Mouse (Mus musculus) left cerebral cortex, postnatal 14 days (tissue): ENCODE measurements around the gene Chd1. TPM values are rescaled to one million over a fixed set of nuclear protein-coding genes. Genes with fewer than 3 reads are reported as not detected.
"Not testable (repeated sequence)": the region's sequence is repeated elsewhere in the genome, so short reads cannot be mapped to it uniquely, and the experiment has no call there.

Experiments used
- DNase-seq, 2 experiments: peaks; one replicate each; pipeline ENCODE4 v3.0.0; 2021 to 2022; ENCODE audit warnings: low spot score in 2 of 2, mixed read lengths in 1 of 2
- intact Hi-C: fragments of 180-260 bp; cut with DNase I; formaldehyde crosslinking; loops from one replicate; pipeline ENCODE4 v1.15.1; 2025
- total RNA-seq, 2 experiments: library from RNA; stranded (reverse); gene quantifications; 2 replicates each; pipeline ENCODE4 v1.2.3; 2021

Gene Chd1
- total RNA-seq, 2 experiments from 2014 or later = 20.1 to 21.4 TPM

- no peak for DNase-seq
- intact Hi-C loops = no loop called here
These were observed 18.5 kb downstream of the Chd1 start for GRCm38 (mm10) chr17:15723291-15723690.

DNA sequence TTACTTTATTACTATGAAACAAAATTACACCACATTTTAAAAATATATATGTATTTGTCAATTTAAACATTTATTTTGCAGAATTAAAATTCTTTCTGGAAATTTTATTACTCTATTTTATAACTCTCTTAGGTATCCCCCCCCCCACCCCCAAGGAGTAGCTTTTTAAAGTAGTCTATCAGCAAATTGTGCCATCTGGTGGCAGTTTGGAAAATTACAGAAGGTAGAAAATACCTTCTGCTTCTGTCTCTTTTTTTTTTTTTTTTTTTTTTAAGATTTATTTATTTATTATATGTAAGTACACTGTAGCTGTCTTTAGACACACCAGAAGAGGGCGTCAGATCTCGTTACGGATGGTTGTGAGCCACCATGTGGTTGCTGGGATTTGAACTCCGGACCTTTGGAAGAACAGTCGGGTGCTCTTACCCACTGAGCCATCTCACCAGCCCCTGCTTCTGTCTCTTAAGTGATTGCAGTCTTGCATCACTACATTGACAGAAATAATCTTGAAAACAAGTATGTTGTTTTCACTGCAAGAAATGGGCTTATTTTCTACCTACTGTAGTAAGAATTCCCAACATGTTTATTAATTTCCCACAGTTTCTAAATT lies 19.2 kb downstream of the Chd1 start:
- intact Hi-C loops = not testable (repeated sequence)
- DNase-seq = peak; percentile 52 to 62

DNA sequence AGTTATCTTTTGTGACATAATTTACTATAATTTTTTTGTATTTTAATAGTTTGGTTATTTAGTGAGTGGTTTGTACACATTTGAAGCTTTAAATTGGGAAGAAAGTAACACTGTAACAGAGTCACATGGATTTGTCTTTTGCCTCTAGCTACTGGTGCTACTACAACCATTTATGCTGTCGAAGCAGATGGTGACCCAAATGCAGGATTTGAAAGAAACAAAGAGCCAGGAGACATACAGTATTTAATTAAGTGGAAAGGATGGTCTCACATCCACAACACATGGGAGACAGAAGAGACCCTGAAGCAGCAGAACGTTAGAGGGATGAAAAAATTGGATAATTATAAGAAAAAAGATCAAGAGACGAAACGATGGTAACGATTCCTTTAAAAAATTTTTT lies 26.9 kb downstream of the Chd1 start:
- DNase-seq = no peak
- intact Hi-C loops = no loop called here

GRCm38 (mm10) chr17:15737346-15737917 lies 32.7 kb downstream of the Chd1 start:
- intact Hi-C loops = no loop called here
- DNase-seq = no peak

DNA sequence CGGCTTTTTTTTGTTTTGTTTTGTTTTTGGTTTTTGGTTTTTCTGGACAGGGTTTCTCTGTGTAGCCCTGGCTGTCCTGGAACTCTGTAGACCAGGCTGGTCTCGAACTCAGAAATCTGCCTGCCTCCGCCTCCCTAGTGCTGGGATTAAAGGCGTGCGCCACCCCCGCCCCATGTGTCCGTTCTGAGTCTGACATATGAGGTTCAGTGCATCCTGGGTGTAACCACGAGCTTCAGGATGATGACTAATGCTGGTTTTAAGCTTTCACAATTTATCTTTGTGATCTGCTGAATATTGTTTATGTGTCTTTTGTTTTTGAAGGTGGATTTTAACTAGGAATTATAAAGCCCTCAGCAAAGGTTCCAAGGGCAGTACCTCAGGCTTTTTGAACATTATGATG lies 37.1 kb downstream of the Chd1 start:
- intact Hi-C loops = no loop called here
- DNase-seq = no peak

DNA sequence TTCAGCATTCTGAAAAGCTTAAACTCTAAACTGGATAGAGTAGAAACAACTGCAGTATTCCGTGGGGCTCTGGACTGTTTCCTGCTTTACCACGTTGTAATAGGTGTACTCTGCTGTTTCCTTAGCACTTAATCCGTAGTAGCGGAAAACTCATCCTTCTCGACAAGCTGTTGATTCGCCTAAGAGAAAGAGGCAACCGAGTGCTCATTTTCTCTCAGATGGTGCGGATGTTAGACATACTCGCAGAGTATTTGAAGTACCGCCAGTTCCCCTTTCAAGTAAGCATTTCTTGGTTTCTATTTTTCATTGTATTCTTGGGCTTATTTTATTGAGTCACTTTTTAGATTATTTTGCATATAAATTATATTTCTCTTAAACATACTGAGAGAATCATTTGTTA lies 38.2 kb downstream of the Chd1 start:
- intact Hi-C loops = no loop called here
- no peak for DNase-seq

DNA sequence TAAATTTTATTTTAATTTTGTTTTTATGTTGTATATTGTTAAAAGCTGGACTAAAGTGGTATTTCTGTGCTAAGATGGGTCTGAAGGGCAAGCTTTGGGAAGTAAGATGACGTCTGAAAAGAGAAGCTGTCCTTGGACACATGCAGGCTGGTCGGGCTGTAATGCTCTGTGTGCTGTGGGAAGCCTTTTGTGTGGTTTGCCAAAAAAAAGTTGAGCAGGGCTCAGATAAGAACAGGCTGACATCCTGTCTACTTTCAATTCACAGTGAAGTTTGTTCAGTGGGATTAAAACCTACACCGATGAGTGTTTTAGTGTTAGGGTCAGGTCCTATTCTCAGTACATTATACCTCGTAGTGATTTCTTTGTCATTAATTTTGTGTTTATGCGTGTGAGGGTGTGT lies 38.6 kb downstream of the Chd1 start:
- intact Hi-C loops = no loop called here
- peak in 1 of 2 experiments; percentile 13 for DNase-seq

- intact Hi-C loops = no loop called here
- no peak for DNase-seq
These were observed 41.9 kb downstream of the Chd1 start for GRCm38 (mm10) chr17:15746696-15747095.

DNA sequence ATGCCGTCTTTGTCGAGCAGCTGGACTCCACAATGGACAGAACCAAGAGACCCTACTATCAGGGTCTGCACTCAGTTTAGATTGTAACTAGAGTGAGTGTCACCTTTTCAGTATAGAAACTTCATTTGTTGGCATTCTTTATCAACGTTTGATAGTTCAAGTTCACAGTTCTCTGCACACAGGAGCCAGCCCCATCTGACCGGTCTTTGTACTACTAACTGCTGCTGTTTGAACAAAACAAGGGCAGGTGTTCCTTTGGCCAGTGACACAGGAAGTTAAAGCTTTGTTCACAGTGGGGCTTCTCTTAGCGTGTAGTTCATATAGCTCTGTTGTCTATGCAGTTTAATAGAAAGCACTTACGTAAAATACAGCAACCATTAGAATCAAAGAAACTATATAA lies 43.3 kb downstream of the Chd1 start:
- DNase-seq = no peak
- intact Hi-C loops = no loop called here

- intact Hi-C loops, DNase-seq: not testable (repeated sequence)
These were observed 46.5 kb downstream of the Chd1 start for GRCm38 (mm10) chr17:15751264-15751663.

- intact Hi-C loops = loop anchor here (10.0 kb wide), 1 partner anchor 246 kb away; no protein-coding TSS in a partner anchor
- DNase-seq = no peak
These were observed 56.4 kb downstream of the Chd1 start for GRCm38 (mm10) chr17:15761191-15761590.

GRCm38 (mm10) chr17:15769081-15769724 lies 64.4 kb downstream of the Chd1 start:
- intact Hi-C loops = loop anchor here (10.0 kb wide), 1 partner anchor 254 kb away; no protein-coding TSS in a partner anchor
- no peak for DNase-seq

- intact Hi-C loops = loop anchor here (10.0 kb wide), 1 partner anchor 149 kb away; no protein-coding TSS in a partner anchor
- DNase-seq = no peak
These were observed 69.2 kb downstream of the Chd1 start for GRCm38 (mm10) chr17:15773956-15774355.

DNA sequence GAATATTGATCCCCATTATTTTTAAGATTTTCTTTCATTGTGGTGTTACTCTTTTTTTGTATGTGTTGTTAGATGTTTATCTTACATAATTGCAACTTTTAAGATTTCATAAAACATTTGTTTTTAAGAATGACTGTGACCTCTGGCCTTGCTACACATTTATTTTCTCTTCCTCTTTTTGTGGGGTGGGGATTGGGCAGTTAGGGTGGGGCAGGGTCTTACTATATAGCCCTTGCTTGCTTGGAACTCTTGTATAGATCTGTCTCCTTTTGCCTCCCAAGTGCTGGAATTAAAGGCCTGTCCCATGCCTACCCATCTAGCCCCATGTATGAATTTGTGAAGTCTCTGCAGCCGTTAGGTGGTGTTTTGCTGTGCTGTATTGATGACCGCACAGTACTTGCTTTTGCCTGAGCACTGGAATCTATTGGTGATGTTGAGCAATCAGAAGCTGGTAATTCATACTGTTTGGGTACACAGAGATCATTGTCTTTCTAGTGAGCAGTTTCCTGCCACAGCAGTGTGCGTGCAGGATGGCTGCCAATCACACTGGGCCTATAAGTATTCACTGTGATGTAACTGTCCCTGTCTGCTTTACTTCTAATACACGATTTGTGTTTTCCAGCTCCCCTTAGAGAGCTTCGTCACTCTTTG lies 69.9 kb downstream of the Chd1 start:
- DNase-seq = no peak
- intact Hi-C loops = loop anchor here (10.0 kb wide), 1 partner anchor 150 kb away; no protein-coding TSS in a partner anchor

DNA sequence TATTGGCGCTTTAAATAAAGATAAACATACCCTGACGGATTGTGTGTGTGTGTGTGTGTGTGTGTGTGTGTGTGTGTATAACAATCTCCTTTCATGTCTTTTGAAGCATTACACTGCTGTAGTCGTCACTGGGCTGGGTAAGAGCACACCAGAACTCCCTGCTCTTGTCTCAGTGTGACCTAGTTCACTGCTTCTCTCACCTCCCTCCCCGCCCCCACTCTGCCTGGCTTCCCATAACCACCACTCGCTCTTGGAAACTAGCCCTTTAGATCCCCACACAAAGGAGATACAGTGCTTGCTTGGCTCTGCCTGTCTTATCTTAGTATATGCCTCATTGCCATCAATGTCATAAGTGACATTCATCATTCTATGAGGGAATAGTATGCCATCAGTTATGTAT lies 71.6 kb downstream of the Chd1 start:
- no peak for DNase-seq
- intact Hi-C loops = loop anchor here (10.0 kb wide), 1 partner anchor 152 kb away; no protein-coding TSS in a partner anchor

DNA sequence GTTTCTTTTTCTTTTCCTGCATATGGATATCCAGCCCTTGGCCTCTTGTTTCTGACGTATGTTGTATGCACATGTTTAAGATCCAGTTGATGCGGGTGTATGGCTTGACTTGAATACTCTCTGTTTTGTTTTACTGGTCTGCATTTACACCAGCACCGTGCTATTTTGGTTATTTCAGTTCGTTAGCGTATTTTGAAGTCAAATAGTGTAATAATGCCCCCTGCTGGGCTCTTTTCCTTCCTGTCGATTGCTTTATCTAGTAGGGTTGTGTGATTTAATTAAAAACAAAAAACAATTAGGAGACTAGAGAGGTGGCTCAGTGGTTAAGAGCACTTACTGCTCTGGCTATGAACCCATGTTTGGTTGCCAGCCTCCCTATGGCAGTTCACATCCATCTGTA lies 73.2 kb downstream of the Chd1 start:
- intact Hi-C loops = loop anchor here (10.0 kb wide), 1 partner anchor 153 kb away; no protein-coding TSS in a partner anchor
- peak; percentile 15 to 28 for DNase-seq

DNA sequence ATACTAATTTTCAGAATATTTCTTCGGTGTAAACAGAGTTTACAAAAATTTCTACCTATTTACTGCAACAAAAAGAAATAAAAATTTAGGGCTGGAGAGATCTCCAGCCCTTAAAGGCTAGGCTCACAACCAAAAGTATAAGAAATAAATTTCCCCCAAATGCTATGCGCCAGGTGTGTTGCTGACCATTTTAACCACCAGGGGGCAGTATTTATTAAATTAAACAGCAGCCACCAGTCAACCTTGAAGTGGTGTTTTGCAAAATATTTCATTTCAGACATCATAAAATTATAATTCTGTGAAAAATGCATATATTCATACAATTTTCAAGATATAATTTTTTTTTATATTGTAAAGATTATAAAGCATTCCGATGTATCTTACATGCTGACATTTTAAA lies 82.3 kb downstream of the Chd1 start:
- DNase-seq = peak; percentile 48 to 57
- intact Hi-C loops = loop anchor here (5.0 kb wide), 1 partner anchor 1140 kb away; no protein-coding TSS in a partner anchor

DNA sequence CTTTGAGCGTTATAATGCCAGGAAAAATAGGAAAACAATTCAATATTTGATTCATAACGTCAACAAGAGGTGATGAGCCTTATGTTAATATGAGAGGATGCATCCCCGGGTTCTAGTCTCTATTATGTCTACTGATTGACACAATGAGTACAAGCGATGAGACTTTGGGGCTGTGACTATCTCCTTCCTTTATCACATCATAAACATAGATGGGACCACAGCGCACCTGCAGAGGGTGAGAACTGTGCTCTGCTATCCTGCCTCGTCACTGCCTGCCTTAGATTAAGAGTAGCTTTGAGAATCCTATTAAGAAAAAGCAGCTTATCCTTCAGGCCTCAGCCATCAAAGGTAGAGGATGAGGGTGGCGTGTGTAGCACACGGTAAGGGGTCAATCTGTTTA lies 85.9 kb downstream of the Chd1 start:
- DNase-seq = no peak
- intact Hi-C loops = no loop called here

GRCm38 (mm10) chr17:15799195-15799793 lies 94.5 kb downstream of the Chd1 start:
- no peak for DNase-seq
- intact Hi-C loops = no loop called here
